17 mouse cellular contexts compared by ENCODE assay signal in the genomic region with DNA sequence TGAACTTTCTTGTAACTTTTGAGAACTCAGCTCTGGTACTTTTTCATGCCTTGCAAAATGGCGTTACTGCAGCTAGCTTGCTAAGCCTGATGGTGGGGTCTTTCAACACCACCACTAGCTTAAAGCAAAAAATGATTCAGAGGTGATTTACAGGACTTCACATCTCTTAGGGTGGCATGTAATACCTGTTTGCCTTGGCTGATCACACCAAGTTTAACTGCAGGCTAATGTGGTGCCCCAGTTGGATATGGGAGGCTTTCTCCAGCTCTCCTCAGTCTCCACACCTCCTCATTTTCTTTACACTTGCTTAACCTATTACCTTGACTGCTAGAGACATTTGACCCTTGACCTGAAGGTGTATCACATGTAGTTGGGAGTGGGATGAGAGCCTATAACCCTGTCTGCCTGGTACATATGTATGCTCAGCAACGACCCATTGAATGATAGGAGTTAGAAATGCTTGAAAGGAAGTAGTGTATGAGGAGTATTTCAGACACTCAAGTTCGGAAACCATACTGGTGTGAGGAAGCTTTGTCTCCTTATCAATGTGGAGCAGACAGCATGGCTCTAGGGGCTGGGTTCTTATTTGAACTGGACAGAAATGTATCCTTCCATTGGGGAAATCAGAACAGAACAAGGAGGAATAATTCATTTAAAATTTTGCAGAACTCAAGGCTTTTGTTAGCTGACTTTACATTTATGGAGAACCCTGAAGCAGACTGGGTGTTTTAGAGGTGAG. TPM values are rescaled to one million over a fixed set of nuclear protein-coding genes. Genes with fewer than 3 reads are reported as not detected.
A peak's percentile ranks its signal among the peaks of the same experiment; 100 is the strongest.
DNase-seq lines count a peak whose midpoint lies in the region; ATAC-seq lines count a peak whose summit lies in the region.
"Had no signal": no experiment of that assay in that cellular context is flagged by ENCODE, and none has a peak within 500 bp of the region (broad histone marks: within the 10 kb centered on the region; RNA-seq: fewer than 3 reads in every experiment).

No protein-coding gene starts in this region.

- H3K4me2 ChIP-seq in limb, embryonic 12.5 days: no peak overlapping the region
- H3K4me2 ChIP-seq in limb, embryonic 13.5 days (replicated peaks): no peak overlapping the region
- H3K4me2 ChIP-seq in stomach, embryonic 15.5 days: no peak overlapping the region
- H3K4me2 ChIP-seq: hindbrain, embryonic 13.5 days had no signal

- 76% methylated on average over 3 of the region's 3 CpGs for WGBS in limb, embryonic 12.5 days
- WGBS in limb, embryonic 10.5 days: 70% methylated on average over 3 of the region's 3 CpGs
- WGBS in limb, embryonic 13.5 days: 67% methylated on average over 3 of the region's 3 CpGs
- 68% methylated on average over 3 of the region's 3 CpGs for WGBS in stomach, embryonic 15.5 days

- DNase-seq in limb, embryonic 10.5 days (ENCODE audit: low spot score): no peak
- DNase-seq in layer of hippocampus, adult 8-10 months (ENCODE audit: low spot score in 2 of 2): no peak
- DNase-seq: adrenal gland, adult 2 months; cerebellum, adult 8-10 months; heart, adult 18-20 months; kidney, adult 9 months; layer of hippocampus, postnatal 36 days; right cerebral cortex, adult 18-20 months; thymus, adult 18-20 months had no signal

- no peak overlapping the region for H3K9ac ChIP-seq in limb, embryonic 12.5 days (replicated peaks)
- no peak overlapping the region for H3K9ac ChIP-seq in limb, embryonic 13.5 days
- no peak overlapping the region for H3K9ac ChIP-seq in stomach, embryonic 15.5 days
- H3K9ac ChIP-seq: hindbrain, embryonic 13.5 days had no signal

- ATAC-seq in limb, embryonic 12.5 days (ENCODE audit: insufficient number of reproducible peaks, insufficient read depth, low FRiP score, low TSS enrichment, low read depth): peak; percentile 52
- peak; percentile 86 for ATAC-seq in common myeloid progenitor, adult 5-6 weeks (replicated peaks; ENCODE audit: low read depth, poor library complexity, severe bottlenecking)
- ATAC-seq in limb, embryonic 13.5 days (ENCODE audit: low FRiP score, low read depth): peak; percentile 54; the same call in 1 of the 2 replicates
- 0 out of 2 replicates have a peak, but pooled peaks have one; percentile 47 for ATAC-seq in stomach, embryonic 15.5 days (ENCODE audit: insufficient read depth, low FRiP score, low read depth)
- no peak for ATAC-seq in frontal cortex, adult (ENCODE audit: low TSS enrichment)

- H3K4me1 ChIP-seq in limb, embryonic 12.5 days (replicated peaks): no peaks in the 10 kb centered on the region
- H3K4me1 ChIP-seq in limb, embryonic 10.5 days: no peaks in the 10 kb centered on the region
- H3K4me1 ChIP-seq in limb, embryonic 13.5 days: peaks cover 3% of the 10 kb centered on the region; the same call in 1 of the 2 replicates
- H3K4me1 ChIP-seq in stomach, embryonic 15.5 days: no peaks in the 10 kb centered on the region
- H3K4me1 ChIP-seq: hindbrain, embryonic 13.5 days had no signal

- H3K27ac ChIP-seq in limb, embryonic 12.5 days: no peak overlapping the region
- H3K27ac ChIP-seq in limb, embryonic 10.5 days: no peak overlapping the region
- H3K27ac ChIP-seq in limb, embryonic 13.5 days: no peak overlapping the region
- H3K27ac ChIP-seq in stomach, embryonic 15.5 days: 0 out of 2 replicates have a peak overlapping the region, but pooled peaks have one; percentile 8
- H3K27ac ChIP-seq: hindbrain, embryonic 13.5 days had no signal

- no peaks in the 10 kb centered on the region for H3K9me3 ChIP-seq in limb, embryonic 12.5 days
- no peaks in the 10 kb centered on the region for H3K9me3 ChIP-seq in limb, embryonic 10.5 days (replicated peaks)
- H3K9me3 ChIP-seq in limb, embryonic 13.5 days: no peaks in the 10 kb centered on the region
- no peaks in the 10 kb centered on the region for H3K9me3 ChIP-seq in stomach, embryonic 15.5 days
- H3K9me3 ChIP-seq: hindbrain, embryonic 13.5 days had no signal

- H3K4me3 ChIP-seq in limb, embryonic 12.5 days (replicated peaks): no peak overlapping the region
- no peak overlapping the region for H3K4me3 ChIP-seq in limb, embryonic 10.5 days
- H3K4me3 ChIP-seq in limb, embryonic 13.5 days: no peak overlapping the region
- H3K4me3 ChIP-seq in stomach, embryonic 15.5 days (replicated peaks): no peak overlapping the region
- H3K4me3 ChIP-seq: erythroblast, embryonic 14.5 days; hindbrain, embryonic 13.5 days had no signal

- no peaks in the 10 kb centered on the region for H3K36me3 ChIP-seq in limb, embryonic 12.5 days
- no peaks in the 10 kb centered on the region for H3K36me3 ChIP-seq in limb, embryonic 10.5 days
- no peaks in the 10 kb centered on the region for H3K36me3 ChIP-seq in limb, embryonic 13.5 days
- no peaks in the 10 kb centered on the region for H3K36me3 ChIP-seq in stomach, embryonic 15.5 days
- H3K36me3 ChIP-seq: hindbrain, embryonic 13.5 days had no signal

- H3K27me3 ChIP-seq in limb, embryonic 12.5 days: peaks cover 10% of the 10 kb centered on the region
- peaks cover 13% of the 10 kb centered on the region for H3K27me3 ChIP-seq in limb, embryonic 10.5 days (ENCODE audit: low read depth, poor library complexity, severe bottlenecking)
- H3K27me3 ChIP-seq in limb, embryonic 13.5 days: 0 out of 2 replicates have a peak, but pooled peaks cover 5% of the 10 kb centered on the region
- H3K27me3 ChIP-seq in stomach, embryonic 15.5 days (replicated peaks): no peaks in the 10 kb centered on the region
- H3K27me3 ChIP-seq: CH12.LX had no signal

RNA-seq across cellular contexts. Expression of gene Gpd2, which starts 14.0 kb away (rescaled TPM):
- polyA plus RNA-seq in limb, embryonic 12.5 days (2016; fragmentation: Nextera tagmentation; extraction: Ambion mirVana): 15.8 and 17.0 TPM in 2 replicates
- 22.5 and 23.7 TPM in 2 replicates for polyA plus RNA-seq in limb, embryonic 10.5 days (2016; fragmentation: Nextera tagmentation; extraction: Ambion mirVana)
- 24.2 and 29.2 TPM in 2 replicates for total RNA-seq in common myeloid progenitor, adult 5-6 weeks (2017)
- polyA plus RNA-seq in limb, embryonic 13.5 days (2015; fragmentation: Nextera tagmentation; extraction: Ambion mirVana): 12.9 and 14.3 TPM in 2 replicates
- 27.5 and 32.7 TPM in 2 replicates for polyA plus RNA-seq in stomach, embryonic 15.5 days (2015; fragmentation: Nextera tagmentation; extraction: Ambion mirVana)
- total RNA-seq in layer of hippocampus, adult 8-10 months (2022): 100 to 1,000 TPM; 120 to 148 (median 124) TPM
